Mouse (Mus musculus) stomach, postnatal 0 days (tissue): ENCODE data around the gene Sec63.

Experiments used
- CTCF ChIP-seq: IDR thresholded peaks from 2 replicates; pipeline ENCODE4 v1.5.1; 2016; ENCODE audit warnings: antibody characterized with exemption, low read depth, mild to moderate bottlenecking, moderate library complexity
- EP300 ChIP-seq: optimal IDR thresholded peaks from 2 replicates; pipeline ENCODE3; 2016; ENCODE audit warnings: antibody characterized with exemption

DNA sequence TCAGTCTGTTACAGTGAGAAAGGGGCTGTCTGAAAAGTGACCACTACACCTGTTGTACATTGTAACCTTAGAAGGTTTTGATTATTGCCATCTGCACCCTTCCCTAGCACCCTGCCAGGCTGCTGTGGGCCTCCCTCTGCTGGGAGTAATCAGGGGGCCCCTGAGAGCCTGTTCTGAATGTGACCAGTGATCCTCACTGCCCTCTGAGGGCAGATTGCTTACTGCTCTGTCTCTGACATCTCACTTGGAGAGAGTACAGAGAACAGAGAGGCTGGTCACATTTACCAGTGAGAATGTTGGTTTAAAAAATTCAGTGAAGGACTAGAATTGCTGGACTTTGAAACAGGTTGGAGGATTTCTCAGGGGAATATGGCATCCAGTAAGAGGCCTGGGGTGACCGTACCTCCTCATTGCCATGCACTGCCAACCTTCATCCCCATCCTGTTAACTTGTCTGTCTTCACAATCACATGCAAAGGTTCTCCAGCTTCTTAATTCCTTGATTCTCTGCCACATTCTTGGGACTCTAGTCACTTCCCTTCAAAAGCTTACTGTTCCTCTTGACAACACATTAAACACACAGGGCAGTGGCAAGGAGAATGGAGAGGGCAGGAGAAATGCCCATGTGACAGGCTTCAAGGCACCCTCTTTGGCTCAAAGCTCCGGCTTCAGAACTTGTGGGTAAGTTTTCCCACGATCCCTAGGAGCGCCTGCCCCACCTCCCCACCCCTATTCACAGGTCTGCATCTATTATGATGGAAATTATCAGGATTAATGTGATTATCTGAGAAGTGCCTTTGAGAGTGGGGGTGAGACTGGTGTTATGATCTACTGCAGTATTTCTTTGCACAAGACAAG lies 72.8 kb downstream of the Sec63 start:
- TF ChIP-seq CTCF = no peak
- no peak for TF ChIP-seq EP300
